Mouse (Mus musculus) retina, postnatal 7 days (tissue): ENCODE measurements around the gene Slc26a10.
"Not testable (repeated sequence)": the region's sequence is repeated elsewhere in the genome, so short reads cannot be mapped to it uniquely, and the experiment has no call there.

Experiments
- DNase-seq: peaks from one replicate; pipeline ENCODE4 v3.0.0-alpha.2; 2012; ENCODE audit warnings: low read depth, low spot score

The Slc26a10 gene

DNA sequence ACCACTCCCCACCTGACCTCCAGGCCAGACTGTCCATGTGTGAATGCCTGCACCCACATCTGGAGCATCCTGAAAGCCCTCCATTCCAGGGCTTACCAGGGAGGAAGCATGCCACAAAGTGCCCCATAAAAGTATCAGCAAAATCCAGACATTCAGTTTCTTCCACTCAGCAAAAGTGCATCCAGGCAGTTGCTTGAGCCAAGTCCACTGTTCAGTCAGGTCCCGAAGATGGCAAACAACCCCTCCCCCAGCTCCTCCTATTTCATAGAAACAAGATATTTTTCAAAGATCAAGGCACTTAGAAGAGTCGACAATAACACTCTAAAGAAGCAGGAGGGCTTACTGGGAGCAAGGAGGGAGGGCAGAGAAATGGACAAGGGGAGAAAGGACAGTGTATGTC lies 18.0 kb upstream of the Slc26a10 start:
- no peak for DNase-seq

DNA sequence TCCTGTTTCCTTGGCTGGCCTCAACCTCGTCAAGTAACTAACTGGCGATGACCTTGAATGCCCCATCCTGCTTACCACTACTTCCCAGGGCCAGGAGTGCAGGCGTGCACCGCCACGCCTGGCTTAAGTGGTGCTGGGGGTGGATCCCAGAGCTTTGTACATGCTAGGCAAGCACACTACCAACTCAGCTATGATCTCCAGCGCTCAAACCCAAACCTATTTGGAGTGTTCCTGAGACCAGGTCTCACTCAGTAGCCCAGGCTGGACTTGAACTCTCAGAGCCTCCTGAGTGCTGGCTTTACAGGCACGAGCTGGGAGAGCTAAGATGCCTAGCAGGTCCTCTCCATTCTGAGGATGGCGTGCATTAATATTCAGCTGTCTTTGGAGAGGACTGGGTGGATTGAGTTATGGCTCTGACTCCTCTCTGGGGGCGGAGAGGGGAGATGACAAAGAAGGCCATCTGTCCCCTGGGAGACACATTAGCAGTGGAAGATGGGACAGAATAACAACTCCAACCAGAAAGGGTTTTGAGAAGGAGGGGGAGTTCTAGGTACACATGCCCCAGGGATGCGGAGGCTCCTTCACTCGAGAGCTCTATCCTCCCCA lies 17.2 kb upstream of the Slc26a10 start:
- no peak for DNase-seq

DNA sequence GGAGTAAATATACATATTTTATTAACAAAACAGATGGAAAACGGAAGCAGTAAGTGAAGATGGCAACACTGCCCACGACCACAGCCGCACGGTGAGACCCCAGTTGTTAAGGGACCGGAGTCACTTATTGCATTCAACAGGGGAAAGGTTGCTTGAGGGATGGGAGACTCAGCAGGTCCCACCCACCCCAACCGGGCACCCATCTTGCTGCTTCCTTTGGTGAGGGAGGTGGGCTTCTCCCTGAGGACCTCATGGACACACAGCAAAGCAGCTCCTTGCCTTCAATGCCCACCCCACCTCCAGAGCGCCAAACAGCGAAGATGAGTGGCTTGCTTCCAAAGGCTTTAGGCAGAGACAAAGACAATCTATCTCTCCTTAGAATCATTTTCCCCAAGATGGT lies 16.7 kb upstream of the Slc26a10 start:
- DNase-seq, result no peak

DNA sequence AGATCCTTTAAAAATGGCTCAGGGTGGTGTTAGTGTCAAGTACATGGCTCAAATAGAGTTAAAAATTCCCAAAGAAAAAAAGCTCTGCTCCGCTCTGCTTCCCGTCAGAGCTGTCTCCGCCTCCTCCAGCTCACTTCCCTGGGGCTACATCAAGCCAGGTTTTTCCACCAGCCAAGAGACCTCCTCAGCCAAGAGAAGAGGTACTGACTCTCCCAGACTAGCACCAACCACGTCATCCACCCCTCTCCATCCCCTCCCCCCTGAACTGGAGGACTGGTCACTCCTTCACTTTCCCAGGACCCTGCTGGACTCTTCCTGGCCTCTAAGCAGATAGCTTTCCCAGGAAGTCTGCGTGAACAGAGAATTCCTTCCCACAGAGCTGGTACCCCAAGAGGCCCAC lies 15.9 kb upstream of the Slc26a10 start:
- DNase-seq, result no peak

DNA sequence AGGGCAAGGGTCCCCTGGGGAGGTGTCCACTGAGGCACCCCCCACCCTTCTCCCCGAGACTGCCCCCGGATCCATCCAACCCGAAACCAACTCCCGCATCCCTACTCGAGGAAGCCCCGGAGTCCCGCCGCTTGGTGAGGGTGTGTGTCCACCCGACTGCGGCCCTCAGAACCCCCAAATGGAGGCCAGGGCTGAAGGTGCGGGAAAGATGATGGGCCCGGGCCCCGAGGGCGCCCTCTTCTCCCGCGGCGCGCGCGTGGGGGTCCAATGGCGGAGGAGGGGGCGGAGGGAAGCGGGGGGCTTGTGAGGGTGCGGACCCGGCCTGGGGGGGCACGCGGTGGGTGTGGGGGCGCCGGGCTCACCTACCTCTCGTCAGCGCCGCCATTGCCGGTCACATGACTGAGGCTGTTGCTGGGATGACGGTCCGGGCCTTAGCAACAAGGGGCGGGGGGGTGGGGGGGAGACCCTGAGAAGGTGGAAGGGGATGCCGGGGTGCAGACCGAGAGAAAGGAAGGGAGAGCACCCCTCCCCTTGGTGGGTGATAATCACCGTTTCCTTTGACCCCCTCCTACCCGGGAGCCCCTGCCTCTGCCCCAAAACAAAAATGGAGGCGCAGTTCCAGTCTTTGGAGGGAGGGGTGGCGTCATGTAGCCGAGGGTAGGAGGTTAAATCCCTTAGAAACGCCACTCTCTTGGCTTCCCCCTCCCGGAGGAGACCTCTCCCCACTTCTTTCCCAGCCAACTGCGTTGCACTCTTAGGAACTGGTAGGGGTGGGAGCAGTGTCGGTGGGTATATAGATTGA lies 15.1 kb upstream of the Slc26a10 start, which contains the start of gene Dtx3:
Gene Dtx3, minus strand, starts transcription at position 401 of the 802 bp plus-strand sequence.
- DNase-seq, result no peak

DNA sequence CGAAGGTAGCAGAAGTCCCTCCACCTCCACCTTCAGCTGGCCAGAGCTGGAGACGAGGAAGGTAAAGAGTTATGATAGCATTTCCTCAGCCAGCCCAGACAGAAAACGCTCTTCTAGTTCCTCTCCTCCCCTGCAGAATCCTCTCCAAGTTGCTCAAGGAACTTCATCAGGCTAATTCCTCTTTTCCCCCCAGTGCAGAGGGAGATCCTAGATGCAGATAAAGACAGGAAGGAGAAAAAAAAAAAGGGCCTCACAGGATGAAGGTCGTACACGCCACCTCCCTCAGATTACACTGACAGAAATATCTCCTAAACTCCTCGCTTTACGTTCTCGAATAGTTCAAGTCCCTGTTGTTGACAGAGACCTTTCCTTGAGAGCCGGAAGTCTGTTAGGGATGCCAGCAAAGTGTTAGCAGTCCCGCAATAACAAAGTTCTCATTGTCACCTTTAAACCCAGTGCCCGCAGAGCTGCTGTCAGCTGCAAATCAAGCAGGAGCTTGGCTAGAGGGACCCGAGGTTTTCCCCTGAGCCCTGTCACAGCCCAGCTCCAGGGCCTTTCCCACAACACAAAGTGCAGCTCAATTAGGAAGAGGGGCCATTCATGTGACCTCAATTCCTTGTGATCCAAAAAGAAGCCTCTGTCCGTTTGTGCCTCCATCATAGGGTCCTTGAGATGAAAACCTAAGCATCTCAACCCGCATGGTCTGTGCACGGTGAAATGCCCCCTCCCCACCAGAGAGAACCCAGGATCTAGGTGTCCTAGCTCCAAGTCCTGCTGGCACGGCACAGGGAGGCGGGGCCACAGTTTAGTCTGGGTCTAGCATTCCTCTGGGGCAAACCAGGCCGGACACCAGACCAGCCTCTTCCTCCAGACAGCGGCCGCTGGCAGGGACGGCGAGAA lies 14.2 kb upstream of the Slc26a10 start:
- DNase-seq, result no peak

DNA sequence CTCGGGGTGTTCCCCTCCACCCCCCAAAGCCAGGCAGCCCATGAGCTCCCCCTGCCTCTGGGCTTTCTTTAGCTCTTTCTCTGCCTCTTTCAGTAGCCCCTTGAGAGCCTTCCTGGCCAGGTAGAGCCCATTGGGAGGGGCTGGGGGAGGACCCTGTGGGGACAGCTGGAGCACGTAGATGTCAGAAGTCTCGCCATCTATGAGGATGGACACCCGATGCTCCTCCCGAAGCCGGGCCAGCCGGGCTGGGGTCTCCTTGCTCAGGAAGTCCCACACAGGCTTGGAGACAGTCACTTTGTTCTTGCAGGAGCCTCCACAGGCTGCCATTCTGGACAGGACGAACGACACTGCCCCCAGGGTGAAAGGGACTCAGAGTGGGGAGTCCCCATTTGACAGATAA lies 12.6 kb upstream of the Slc26a10 start:
- no peak for DNase-seq

DNA sequence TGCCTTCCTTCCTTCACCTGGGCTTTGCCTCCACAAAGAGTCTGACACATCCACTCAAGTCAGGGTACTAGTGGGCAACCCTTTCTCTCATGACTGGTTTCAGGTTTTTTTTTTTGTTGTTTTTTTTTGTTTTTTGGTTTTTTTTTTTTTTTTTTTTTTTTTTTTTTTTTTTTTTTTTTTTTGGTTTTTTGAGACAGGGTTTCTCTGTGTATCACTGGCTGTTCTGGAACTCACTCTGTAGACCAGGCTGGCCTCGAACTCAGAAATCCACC lies 11.5 kb upstream of the Slc26a10 start:
- DNase-seq, result not testable (repeated sequence)

DNA sequence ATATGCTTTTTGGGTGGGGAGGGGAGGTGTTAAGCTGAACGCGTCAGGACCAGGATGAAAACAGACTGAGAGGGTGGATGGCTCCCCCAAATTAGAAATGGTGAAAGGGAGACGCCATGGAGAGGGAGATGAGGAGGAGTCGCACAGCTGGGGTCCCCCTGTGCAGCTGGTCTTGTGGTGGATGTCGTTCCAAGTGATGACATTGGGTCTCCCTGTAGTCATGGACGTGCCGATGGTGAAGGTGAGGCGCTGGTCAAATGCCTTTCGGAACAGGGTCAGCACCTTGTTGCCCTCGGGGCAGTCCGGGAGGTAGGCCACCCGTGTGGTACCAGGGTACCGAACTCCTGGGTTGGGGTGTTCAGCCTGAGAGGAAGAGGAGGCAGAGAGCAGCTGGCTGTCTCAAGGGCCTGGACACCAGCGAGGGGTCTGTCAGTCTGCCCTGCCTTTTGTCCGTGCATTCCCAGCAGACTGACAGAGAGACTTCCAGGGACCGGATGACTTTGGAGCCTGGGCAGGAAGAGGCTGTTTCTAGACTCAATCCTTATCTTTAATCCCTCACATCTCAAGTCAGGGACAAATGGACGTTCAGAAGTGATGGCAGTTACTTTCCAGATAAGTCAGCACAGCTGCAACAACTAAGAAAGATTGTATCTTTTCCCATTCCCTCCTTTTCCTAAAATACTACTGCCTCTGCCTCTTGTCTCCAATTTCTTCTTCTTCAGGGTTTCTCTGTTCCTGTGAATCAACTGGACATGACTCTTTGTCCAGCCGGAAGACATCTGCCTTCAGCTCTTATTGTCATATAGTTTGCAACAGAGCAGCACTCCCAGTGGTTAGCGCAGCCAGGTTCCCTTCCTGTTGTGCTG lies 11.0 kb upstream of the Slc26a10 start:
- no peak for DNase-seq

DNA sequence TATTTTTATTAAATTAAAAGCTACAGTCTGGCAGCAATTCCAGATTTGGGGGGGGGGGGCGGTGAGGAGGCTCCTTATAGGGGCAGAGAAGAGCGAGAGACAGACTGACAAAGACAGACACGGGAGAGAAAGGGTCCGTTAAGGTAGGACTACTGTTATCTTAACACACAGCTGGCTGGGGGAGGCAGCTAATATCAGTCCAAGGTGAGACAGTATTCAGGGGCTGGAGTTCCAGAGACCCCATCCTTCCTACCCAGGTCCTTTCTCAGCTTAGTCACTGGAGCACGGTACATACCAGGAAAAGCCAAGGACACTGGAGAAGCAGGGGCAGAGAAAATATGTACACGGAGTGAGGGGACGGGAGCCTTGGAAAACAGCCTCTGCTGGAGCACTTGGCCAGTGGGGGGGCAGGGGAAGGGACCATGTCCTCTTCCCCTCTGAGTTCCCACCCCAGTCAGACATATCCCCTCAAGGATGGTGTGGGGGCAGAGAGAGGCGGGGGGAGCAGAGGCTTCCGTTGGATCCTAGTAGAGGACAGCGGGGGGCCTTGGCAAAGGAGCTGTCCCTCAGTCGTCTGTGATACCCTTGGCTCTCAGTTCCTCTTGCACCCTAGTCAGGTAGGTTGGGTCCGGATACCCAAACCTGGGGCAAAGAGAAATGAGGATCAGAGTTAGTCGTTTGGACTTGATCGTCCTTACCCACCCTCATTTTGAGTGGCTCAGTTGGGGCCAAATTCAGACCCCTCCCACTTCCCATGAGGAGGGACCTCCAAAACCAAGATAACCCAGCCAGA lies 10.1 kb upstream of the Slc26a10 start:
- DNase-seq, result no peak

DNA sequence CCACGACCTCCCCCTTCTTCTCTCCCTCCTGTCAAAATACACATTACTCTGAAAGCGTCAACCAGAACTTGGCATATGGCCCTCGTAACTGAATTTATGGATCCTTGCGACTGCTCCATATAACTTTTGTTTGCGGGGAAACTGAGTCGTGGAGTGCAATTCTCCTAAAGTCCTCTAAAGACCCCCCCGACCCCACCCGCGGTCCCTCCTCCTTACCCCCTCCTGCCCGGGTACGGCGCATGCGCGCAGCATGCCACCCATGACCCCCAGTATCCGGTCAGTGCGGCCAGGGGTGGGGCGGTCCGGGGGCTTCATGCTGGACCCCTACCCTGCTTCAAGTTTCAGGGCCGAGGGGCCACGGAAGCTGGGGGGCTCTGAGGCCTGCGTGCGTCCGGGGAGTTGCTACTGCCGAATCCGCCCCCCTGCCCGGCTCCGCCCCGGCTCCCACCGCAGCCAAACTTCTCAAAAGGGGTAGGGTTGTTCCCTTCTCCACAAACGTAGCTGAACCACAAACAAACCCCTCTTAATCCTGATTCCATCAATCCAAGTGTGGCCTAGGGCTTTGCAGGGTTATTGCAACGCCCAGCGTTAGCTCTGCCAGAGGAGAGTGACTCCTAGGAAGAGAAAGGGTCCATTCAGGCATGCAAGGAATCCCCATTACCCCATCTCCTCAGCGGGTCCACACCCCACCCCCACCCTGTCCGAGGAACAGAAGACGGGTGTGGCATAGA lies 9.4 kb upstream of the Slc26a10 start, which contains the start of gene Arhgef25:
Gene Arhgef25, minus strand, starts transcription at position 433 of the 731 bp plus-strand sequence.
- DNase-seq, result no peak

DNA sequence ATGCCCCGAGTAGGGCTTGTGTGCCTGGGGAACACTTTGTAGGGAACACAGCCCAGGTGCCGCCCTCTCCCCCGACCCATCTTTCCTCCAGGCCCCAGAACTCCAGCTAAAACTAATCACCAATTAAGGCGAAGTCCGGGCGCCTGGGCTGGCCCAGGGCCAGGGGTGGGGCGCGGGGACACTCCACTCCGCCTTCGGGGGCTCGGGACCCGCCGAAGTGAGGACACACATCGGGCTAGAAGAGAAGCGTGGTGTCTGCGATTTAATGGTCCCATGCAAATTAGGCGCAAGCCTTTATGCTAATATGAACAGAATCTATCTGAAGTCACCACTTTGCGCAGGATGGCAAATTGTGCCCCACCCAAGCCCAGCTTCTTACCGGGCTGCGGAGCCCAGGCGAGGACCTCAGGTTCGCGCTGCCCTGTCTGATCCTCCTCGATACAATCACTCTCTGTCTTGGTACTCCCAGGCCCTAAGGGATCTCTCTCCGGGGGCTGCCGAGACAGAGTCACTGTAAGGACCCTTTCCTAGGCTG lies 8.7 kb upstream of the Slc26a10 start:
- no peak for DNase-seq

DNA sequence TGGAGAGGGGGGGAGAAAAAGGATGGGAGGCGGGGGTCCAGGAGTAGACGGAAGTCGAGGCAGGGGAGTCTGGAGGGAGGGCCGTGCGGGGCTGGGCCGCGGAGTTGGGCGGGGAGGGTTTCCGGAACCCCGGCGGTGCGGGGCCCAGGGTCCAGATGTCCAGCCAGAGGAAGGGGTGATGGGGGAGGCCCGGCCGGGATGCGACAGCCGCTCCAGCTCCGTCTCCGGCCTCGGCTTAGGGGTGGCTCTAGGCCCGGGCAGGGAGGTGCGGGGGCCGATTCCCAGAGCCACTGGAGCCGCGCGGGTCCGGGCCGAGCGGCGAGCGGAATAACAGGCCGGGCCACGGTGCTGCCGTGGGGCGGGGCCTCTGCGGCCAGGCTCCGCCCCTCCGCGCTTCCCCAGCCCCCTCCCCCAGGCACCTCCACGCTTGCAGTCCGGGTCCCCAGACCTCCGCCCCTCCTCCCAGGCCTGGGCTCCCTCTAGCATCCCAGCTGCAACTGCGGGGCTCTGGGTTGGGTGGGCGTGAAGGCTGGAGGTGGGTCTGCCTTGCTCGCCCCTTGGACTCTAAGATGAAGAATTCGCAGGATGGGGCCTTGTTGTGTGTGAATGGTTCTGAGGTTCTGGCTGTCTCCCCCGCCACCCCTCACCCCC lies 8.1 kb upstream of the Slc26a10 start:
- DNase-seq, result no peak

DNA sequence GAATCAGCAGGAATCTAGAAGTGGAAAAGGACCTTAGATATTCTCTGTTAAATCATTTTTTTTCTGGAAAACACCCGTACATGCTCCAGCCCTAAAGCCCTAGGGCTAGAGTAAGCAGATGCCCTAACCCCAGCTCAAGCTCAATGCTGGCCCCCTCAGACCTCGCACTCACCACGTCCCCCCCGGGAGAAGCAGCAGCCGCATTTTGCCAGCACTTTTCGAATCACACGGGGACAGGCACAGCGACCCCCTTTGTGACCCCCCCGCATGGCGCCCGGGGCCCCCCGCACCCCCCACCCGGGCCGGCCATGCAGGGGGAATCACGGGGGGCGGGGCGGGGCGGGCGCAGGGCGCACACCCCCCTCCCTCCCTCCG lies 7.6 kb upstream of the Slc26a10 start:
- no peak for DNase-seq

DNA sequence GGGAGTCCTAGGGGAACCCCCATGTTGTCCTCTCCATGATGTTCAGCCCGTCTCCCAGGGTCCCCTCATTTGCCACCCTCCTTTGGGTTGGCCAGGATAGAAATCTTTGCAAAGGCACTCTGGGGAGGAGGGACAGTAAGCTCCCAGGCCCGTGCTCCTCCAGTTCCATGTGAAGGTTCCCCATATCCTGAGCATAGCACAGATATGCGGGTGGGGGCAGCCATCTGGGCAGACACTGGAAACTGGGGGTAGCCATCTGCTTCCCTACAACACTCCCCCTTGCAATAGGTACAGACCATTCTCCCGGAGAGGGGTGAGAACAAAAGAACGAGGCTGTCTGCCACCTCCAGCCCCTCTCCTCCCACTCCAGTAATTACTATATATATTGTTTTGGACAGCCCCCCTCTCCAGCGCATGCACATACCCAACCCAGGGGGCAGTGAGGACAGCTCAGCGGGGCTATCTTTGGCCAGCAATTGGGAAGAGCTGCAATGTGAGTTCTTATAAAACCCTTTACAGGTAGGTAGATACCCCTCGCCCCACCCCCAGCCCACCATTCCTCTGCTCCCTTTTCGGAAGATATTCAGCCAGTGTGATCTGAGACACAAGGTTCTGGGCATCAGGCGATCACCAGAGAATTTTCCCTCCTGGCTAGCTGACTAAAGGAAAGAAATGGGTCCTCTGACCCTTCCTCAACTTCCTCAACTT lies 7.1 kb upstream of the Slc26a10 start:
- no peak for DNase-seq

DNA sequence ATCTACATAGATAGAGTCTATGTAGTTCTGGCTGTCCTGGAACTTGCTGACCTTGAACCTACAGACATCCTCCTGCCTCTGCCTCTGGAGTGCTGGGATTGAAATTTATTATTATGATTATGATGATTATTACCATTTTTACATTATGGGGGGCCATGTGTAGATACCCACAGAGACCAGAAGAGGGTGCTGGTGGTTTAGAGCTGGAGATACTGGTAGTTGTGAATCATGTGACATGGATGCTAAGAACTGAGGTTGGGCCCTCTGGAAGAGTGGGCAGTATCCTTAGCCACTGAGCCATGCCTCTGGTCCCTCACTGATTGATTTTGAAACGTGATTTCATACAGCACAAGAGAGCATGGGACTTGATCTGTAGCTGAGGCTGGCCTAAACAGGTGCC lies 6.0 kb upstream of the Slc26a10 start:
- DNase-seq, result no peak

DNA sequence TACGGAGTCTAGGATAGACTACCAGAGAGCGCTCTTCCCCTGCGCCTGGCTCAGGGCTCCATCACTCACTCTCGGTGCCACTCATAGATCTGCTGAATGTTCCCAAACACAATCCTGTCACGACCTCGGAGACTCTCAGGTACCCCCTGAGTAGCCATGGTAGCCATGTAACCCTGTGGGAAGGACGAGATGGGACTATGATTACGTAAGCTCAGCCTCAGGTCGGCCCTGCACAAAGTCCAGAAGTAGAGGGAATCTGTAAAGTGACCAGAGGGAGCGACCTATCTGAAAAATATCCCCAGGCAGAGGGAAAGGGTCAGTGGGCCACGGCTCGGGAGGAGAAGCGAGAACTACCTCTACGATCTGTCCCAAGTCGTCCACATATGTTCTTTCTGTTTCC lies 5.1 kb upstream of the Slc26a10 start:
- no peak for DNase-seq

DNA sequence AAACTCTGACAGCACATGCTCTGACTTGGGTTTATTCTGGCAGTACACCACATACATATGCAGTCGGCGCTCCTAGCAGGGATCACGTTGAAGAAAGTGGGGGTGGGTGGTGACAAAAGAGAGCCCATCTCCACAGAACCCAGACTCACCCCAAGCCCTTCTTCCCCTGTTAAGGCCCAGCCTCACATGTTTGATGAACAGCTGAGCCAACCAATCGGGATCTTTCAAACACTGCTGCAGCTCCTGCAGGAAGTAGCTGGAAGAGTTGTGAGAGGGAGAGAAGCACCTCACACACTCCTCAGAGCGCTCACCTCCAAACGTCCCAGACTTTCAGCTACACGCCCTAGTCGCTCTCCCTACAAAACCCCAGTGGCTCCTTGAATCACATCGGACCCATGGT lies 4.7 kb upstream of the Slc26a10 start:
- DNase-seq, result no peak

DNA sequence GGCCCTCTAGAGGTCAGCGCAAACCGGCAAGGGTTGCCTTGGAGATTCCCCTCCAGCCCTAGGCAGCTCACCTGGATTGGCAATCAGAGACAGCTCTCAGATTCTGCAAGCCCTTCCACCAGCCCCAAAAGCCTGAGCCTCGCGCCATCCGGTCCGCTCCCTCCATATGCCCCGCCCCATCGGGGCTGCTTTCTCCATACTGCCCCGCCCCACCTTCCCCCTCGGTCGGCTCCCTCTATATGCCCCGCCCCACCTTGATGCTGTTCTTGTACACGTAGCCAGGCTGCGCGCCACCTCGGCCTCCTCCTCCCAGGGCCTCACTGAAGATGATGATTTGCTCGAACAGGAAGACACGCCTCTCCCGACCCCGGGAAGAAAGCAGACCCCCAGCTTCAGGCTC lies 3.3 kb upstream of the Slc26a10 start:
- DNase-seq, result no peak
